9 mouse cellular contexts compared by ENCODE assay signal in the genomic region with DNA sequence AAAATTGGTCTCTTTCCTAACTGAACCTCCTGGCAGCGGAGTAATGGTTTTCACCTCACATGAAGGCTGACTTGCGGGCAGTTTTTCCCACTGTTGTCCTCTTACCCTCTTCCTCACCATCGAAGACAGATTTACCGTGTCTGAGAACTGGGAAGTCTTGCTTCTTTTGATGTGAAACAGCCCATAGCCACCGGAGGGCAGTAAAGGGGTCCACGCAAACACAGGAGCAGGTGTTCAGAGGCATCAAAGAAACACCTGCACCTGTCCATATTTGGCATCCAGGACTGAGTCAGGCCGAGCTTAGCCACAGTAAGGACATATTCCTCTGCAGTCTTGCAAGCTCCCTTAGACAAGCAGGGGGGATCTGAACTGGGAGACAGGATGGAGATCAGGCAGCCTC. TPM values are rescaled to one million over a fixed set of nuclear protein-coding genes. Genes with fewer than 3 reads are reported as not detected.
A peak's percentile ranks its signal among the peaks of the same experiment; 100 is the strongest.
DNase-seq lines count a peak whose midpoint lies in the region; ATAC-seq lines count a peak whose summit lies in the region.
"Had no signal": no experiment of that assay in that cellular context is flagged by ENCODE, and none has a peak within 500 bp of the region (broad histone marks: within the 10 kb centered on the region; RNA-seq: fewer than 3 reads in every experiment).

No protein-coding gene starts in this region.

- no peaks in the 10 kb centered on the region for H3K36me3 ChIP-seq in heart, embryonic 13.5 days
- no peaks in the 10 kb centered on the region for H3K36me3 ChIP-seq in forebrain, embryonic 10.5 days (replicated peaks)
- H3K36me3 ChIP-seq in limb, embryonic 12.5 days, result no peaks in the 10 kb centered on the region

- peak overlapping the region; percentile 46 for H3K4me3 ChIP-seq in heart, embryonic 13.5 days
- peak overlapping the region; percentile 46 for H3K4me3 ChIP-seq in forebrain, embryonic 10.5 days
- H3K4me3 ChIP-seq in limb, embryonic 12.5 days (replicated peaks), result peak overlapping the region; percentile 22

- H3K27ac ChIP-seq in heart, embryonic 13.5 days (replicated peaks), result peak overlapping the region; percentile 46; the same call in 1 of the 2 replicates
- peak overlapping the region; percentile 79 for H3K27ac ChIP-seq in forebrain, embryonic 10.5 days
- H3K27ac ChIP-seq in limb, embryonic 12.5 days, result no peak overlapping the region
- H3K27ac ChIP-seq: macrophage had no signal

- DNase-seq in heart, postnatal 14 days, result no peak
- DNase-seq in ES-CJ7 (ENCODE audit: low read depth, low spot score) (peak; percentile 69), adipocyte (ENCODE audit: low spot score) (no peak)
- peak; percentile 32 for DNase-seq in forebrain, embryonic 10.5 days (ENCODE audit: extremely low spot score, low spot score)
- DNase-seq in frontal cortex, postnatal 25 days (ENCODE audit: low spot score in 2 of 2), result no peak
- no peak for DNase-seq in layer of hippocampus, postnatal 25 days (ENCODE audit: extremely low spot score in 1 of 2, low spot score in 1 of 2)

- H3K27me3 ChIP-seq in heart, embryonic 13.5 days (replicated peaks), result peaks cover 8% of the 10 kb centered on the region; the same call in 1 of the 2 replicates
- peaks cover 12% of the 10 kb centered on the region; the same call in 1 of the 2 replicates for H3K27me3 ChIP-seq in forebrain, embryonic 10.5 days (ENCODE audit: poor library complexity, severe bottlenecking)
- H3K27me3 ChIP-seq in limb, embryonic 12.5 days, result peaks cover 9% of the 10 kb centered on the region

- H3K9ac ChIP-seq in heart, embryonic 13.5 days, result peak overlapping the region; percentile 61
- H3K9ac ChIP-seq in limb, embryonic 12.5 days (replicated peaks), result no peak overlapping the region

- peaks cover 11% of the 10 kb centered on the region for H3K4me1 ChIP-seq in heart, embryonic 13.5 days
- H3K4me1 ChIP-seq in forebrain, embryonic 10.5 days, result peaks cover 19% of the 10 kb centered on the region
- peaks cover 12% of the 10 kb centered on the region for H3K4me1 ChIP-seq in limb, embryonic 12.5 days (replicated peaks)

- 12% methylated on average over 7 of the region's 7 CpGs for WGBS in heart, embryonic 13.5 days
- 10% methylated on average over 7 of the region's 7 CpGs for WGBS in forebrain, embryonic 10.5 days
- WGBS in limb, embryonic 12.5 days, result 8% methylated on average over 7 of the region's 7 CpGs

- peak overlapping the region; percentile 69 for H3K4me2 ChIP-seq in heart, embryonic 13.5 days
- peak overlapping the region; percentile 53 for H3K4me2 ChIP-seq in limb, embryonic 12.5 days

- H3K9me3 ChIP-seq in heart, embryonic 13.5 days, result no peaks in the 10 kb centered on the region
- H3K9me3 ChIP-seq in forebrain, embryonic 10.5 days, result no peaks in the 10 kb centered on the region
- H3K9me3 ChIP-seq in limb, embryonic 12.5 days, result no peaks in the 10 kb centered on the region

- ATAC-seq in heart, embryonic 13.5 days (ENCODE audit: extremely low read depth, insufficient number of reproducible peaks, low FRiP score, low TSS enrichment), result no peak
- no peak for ATAC-seq in limb, embryonic 12.5 days (ENCODE audit: insufficient number of reproducible peaks, insufficient read depth, low FRiP score, low TSS enrichment, low read depth)

- intact Hi-C loops in heart, postnatal 14 days (cut with DNase I), result no loop called here

RNA-seq across cellular contexts. Expression of gene 4933402J07Rik, which starts 7.2 kb away (rescaled TPM):
- polyA plus RNA-seq in heart, embryonic 13.5 days (2015; fragmentation: Nextera tagmentation; extraction: Ambion mirVana), result not detected in 2 replicates
- not detected for total RNA-seq in heart, postnatal 14 days (2021)
- not detected in 2 replicates for polyA plus RNA-seq in forebrain, embryonic 10.5 days (2016; fragmentation: Nextera tagmentation; extraction: Ambion mirVana)
- polyA plus RNA-seq in limb, embryonic 12.5 days (2016; fragmentation: Nextera tagmentation; extraction: Ambion mirVana), result not detected in 2 replicates
- total RNA-seq in layer of hippocampus, postnatal 25 days (2021), result not detected
- polyA plus RNA-seq: macrophage had no signal

Comparison
In these comparisons a context has a peak if more than half of its experiments do, and no peak if none do; other contexts are left out.
1. DNase-seq: peak in ES-CJ7 (single experiment) and forebrain, embryonic 10.5 days (single experiment); none in heart, postnatal 14 days (0 of 2), adipocyte (single experiment), frontal cortex, postnatal 25 days (0 of 2) and layer of hippocampus, postnatal 25 days (0 of 2).
2. Peak in every context shown above with its lines, with median percentiles within 50 percentile points of each other: H3K4me3 ChIP-seq.